Mouse (Mus musculus) MEL (cell line): Measurements from ENCODE around the gene 1700086D15Rik. TPM values are rescaled to one million over a fixed set of nuclear protein-coding genes. Genes with fewer than 3 reads are reported as not detected.

ENCODE experiments used
- DNase-seq: peaks from one replicate; pipeline ENCODE4 v3.0.0; 2011; ENCODE audit warnings: low read depth, low spot score
- H3K27ac ChIP-seq: 2 replicates; pipeline ENCODE4 v1.5.1; 2012; ENCODE audit warnings: low read depth, mild to moderate bottlenecking, control low read depth, low read length, moderate library complexity; ENCODE audit not compliant: control insufficient read depth
- H3K27me3 ChIP-seq, 2 experiments: fragments of 150-350 bp in 1 of 2; sonication (generic) in 1 of 2; 2 replicates each; pipeline ENCODE4 v1.6.1; 2012; ENCODE audit warnings: low read length in 2 of 2, mild to moderate bottlenecking in 2 of 2, improper control_type of control experiment in 1 of 2, moderate library complexity in 1 of 2; ENCODE audit not compliant: insufficient read depth in 2 of 2, control insufficient read depth in 1 of 2
- H3K36me3 ChIP-seq, 2 experiments: 2 replicates each; pipeline ENCODE4 v1.6.1; 2012 to 2014; ENCODE audit warnings: low read length in 2 of 2, improper control_type of control experiment in 1 of 2, inconsistent platforms in 1 of 2, mild to moderate bottlenecking in 1 of 2; ENCODE audit not compliant: insufficient read depth in 2 of 2, control insufficient read depth in 1 of 2
- H3K4me1 ChIP-seq, 2 experiments: fragments of 150-350 bp in 1 of 2; sonication (generic) in 1 of 2; 2 replicates each; pipeline ENCODE4 v1.6.1; 2012; ENCODE audit warnings: low read length in 2 of 2, improper control_type of control experiment in 1 of 2, mild to moderate bottlenecking in 1 of 2; ENCODE audit not compliant: insufficient read depth in 2 of 2, control insufficient read depth in 1 of 2
- H3K4me3 ChIP-seq, 2 experiments: fragments of 150-350 bp in 1 of 2; sonication (generic) in 1 of 2; 2 replicates each; pipeline ENCODE4 v1.5.1; 2012; ENCODE audit warnings: low read depth in 2 of 2, low read length in 2 of 2, mild to moderate bottlenecking in 2 of 2, moderate library complexity in 2 of 2, control low read depth in 1 of 2, improper control_type of control experiment in 1 of 2; ENCODE audit not compliant: control insufficient read depth in 1 of 2, insufficient read depth in 1 of 2
- H3K79me2 ChIP-seq: 2 replicates; pipeline ENCODE4 v1.6.1; 2012; ENCODE audit warnings: mild to moderate bottlenecking, low read length, moderate library complexity; ENCODE audit not compliant: control insufficient read depth, poor library complexity, insufficient read depth
- H3K9ac ChIP-seq: 2 replicates; pipeline ENCODE4 v1.6.1; 2012; ENCODE audit warnings: low read depth, mild to moderate bottlenecking, control low read depth, low read length, moderate library complexity; ENCODE audit not compliant: control insufficient read depth, poor library complexity, severe bottlenecking
- H3K9me3 ChIP-seq: fragments of 150-350 bp; sonication (generic); replicated peaks from 2 replicates; pipeline ENCODE4 v1.6.1; 2012; ENCODE audit warnings: mild to moderate bottlenecking, low read length, improper control_type of control experiment, moderate library complexity; ENCODE audit not compliant: insufficient read depth
- E2F4 ChIP-seq: IDR thresholded peaks from 2 replicates; pipeline ENCODE4 v1.6.1; 2011; ENCODE audit warnings: low read depth, low read length, improper control_type of control experiment, borderline replicate concordance
- ELF1 ChIP-seq: IDR thresholded peaks from 2 replicates; pipeline ENCODE4 v1.6.1; 2014; ENCODE audit warnings: low read depth, mild to moderate bottlenecking, inconsistent platforms, low read length, improper control_type of control experiment, moderate library complexity
- EP300 ChIP-seq, 2 experiments: IDR thresholded peaks; 2 replicates each; pipeline ENCODE4 v1.6.1; 2011; ENCODE audit warnings: improper control_type of control experiment in 2 of 2, low read length in 2 of 2, low read depth in 1 of 2, mild to moderate bottlenecking in 1 of 2
- ETS1 ChIP-seq: IDR thresholded peaks from 2 replicates; pipeline ENCODE4 v1.6.1; 2012; ENCODE audit warnings: low read depth, mild to moderate bottlenecking, inconsistent platforms, low read length, improper control_type of control experiment, moderate library complexity
- GATA1 ChIP-seq: IDR thresholded peaks from 2 replicates; pipeline ENCODE4 v1.6.1; 2011; ENCODE audit warnings: low read depth, low read length, improper control_type of control experiment
- HCFC1 ChIP-seq: IDR thresholded peaks from 2 replicates; pipeline ENCODE4 v1.6.1; 2012; ENCODE audit warnings: low read depth, mild to moderate bottlenecking, inconsistent platforms, low read length, improper control_type of control experiment, moderate library complexity
- JUND ChIP-seq: IDR thresholded peaks from 2 replicates; pipeline ENCODE4 v1.6.1; 2011; ENCODE audit warnings: low read depth, mild to moderate bottlenecking, improper control_type of control experiment, low read length
- KAT2A ChIP-seq: conservative IDR thresholded peaks from 2 replicates; pipeline ENCODE4 v1.6.1; 2012; ENCODE audit warnings: low read depth, low read length, improper control_type of control experiment, inconsistent platforms
- MAFK ChIP-seq: IDR thresholded peaks from 2 replicates; pipeline ENCODE4 v1.6.1; 2011; ENCODE audit warnings: low read depth, mild to moderate bottlenecking, low read length, improper control_type of control experiment, borderline replicate concordance
- MAX ChIP-seq: IDR thresholded peaks from 2 replicates; pipeline ENCODE4 v1.6.1; 2011; ENCODE audit warnings: low read length, improper control_type of control experiment
- MYB ChIP-seq: IDR thresholded peaks from 2 replicates; pipeline ENCODE4 v1.6.1; 2011; ENCODE audit warnings: mild to moderate bottlenecking, low read depth, low read length, improper control_type of control experiment
- NELFE ChIP-seq: IDR thresholded peaks from 2 replicates; pipeline ENCODE4 v1.6.1; 2011; ENCODE audit warnings: low read depth, low read length, improper control_type of control experiment
- POLR2AphosphoS2 ChIP-seq: IDR thresholded peaks from 2 replicates; pipeline ENCODE4 v1.6.1; 2011; ENCODE audit warnings: low read length, improper control_type of control experiment
- RAD21 ChIP-seq: IDR thresholded peaks from 2 replicates; pipeline ENCODE4 v1.6.1; 2011; ENCODE audit warnings: mild to moderate bottlenecking, low read depth, low read length, improper control_type of control experiment
- SMC3 ChIP-seq: IDR thresholded peaks from 2 replicates; pipeline ENCODE4 v1.6.1; 2011; ENCODE audit warnings: low read depth, low read length, improper control_type of control experiment
- TAL1 ChIP-seq: IDR thresholded peaks from 2 replicates; pipeline ENCODE4 v1.6.1; 2012; ENCODE audit warnings: mild to moderate bottlenecking, inconsistent platforms, low read length, moderate library complexity, mixed read lengths
- UBTF ChIP-seq: IDR thresholded peaks from 2 replicates; pipeline ENCODE4 v1.6.1; 2012; ENCODE audit warnings: low read depth, mild to moderate bottlenecking, inconsistent platforms, low read length, improper control_type of control experiment, moderate library complexity, borderline replicate concordance; ENCODE audit not compliant: insufficient read depth
- USF2 ChIP-seq, 2 experiments: IDR thresholded peaks; 2 replicates each; pipeline ENCODE4 v1.6.1; 2011 to 2012; ENCODE audit warnings: improper control_type of control experiment in 2 of 2, low read length in 2 of 2, borderline replicate concordance in 1 of 2, inconsistent platforms in 1 of 2, low read depth in 1 of 2, mild to moderate bottlenecking in 1 of 2; ENCODE audit not compliant: insufficient read depth in 1 of 2
- ZC3H11A ChIP-seq: IDR thresholded peaks from 2 replicates; pipeline ENCODE4 v1.6.1; 2012; ENCODE audit warnings: low read depth, mild to moderate bottlenecking, inconsistent platforms, low read length, improper control_type of control experiment
- ZKSCAN1 ChIP-seq: IDR thresholded peaks from 2 replicates; pipeline ENCODE4 v1.6.1; 2012; ENCODE audit warnings: low read depth, mild to moderate bottlenecking, inconsistent platforms, low read length, improper control_type of control experiment, moderate library complexity
- ZMIZ1 ChIP-seq: IDR thresholded peaks from 2 replicates; pipeline ENCODE4 v1.6.1; 2012; ENCODE audit warnings: low read depth, mild to moderate bottlenecking, inconsistent platforms, low read length, improper control_type of control experiment, moderate library complexity
- ZNF384 ChIP-seq: IDR thresholded peaks from 2 replicates; pipeline ENCODE4 v1.6.1; 2012; ENCODE audit warnings: low read depth, mild to moderate bottlenecking, inconsistent platforms, low read length, improper control_type of control experiment
- polyA plus RNA-seq, 2 experiments: library from polyadenylated mRNA; stranded (reverse) in 1 of 2; unstranded in 1 of 2; fragments of >175 nt in 1 of 2; fragments of >200 nt in 1 of 2; gene quantifications; 2 replicates each; pipeline versions ENCODE4 v1.2.1 to v1.2.4; 2012; ENCODE audit warnings: low replicate concordance in 2 of 2, low read depth in 1 of 2; ENCODE audit not compliant: insufficient read length in 2 of 2, insufficient read depth in 1 of 2, missing spikeins in 1 of 2
- total RNA-seq: library from RNA; depleted of rRNA; stranded (reverse); fragments of 300-350 nt; gene quantifications from 2 replicates; pipeline ENCODE4 v1.2.3, GENCODE M21; 2012

The 1700086D15Rik gene
- total and polyA plus RNA-seq, 3 experiments, result not detected

DNA sequence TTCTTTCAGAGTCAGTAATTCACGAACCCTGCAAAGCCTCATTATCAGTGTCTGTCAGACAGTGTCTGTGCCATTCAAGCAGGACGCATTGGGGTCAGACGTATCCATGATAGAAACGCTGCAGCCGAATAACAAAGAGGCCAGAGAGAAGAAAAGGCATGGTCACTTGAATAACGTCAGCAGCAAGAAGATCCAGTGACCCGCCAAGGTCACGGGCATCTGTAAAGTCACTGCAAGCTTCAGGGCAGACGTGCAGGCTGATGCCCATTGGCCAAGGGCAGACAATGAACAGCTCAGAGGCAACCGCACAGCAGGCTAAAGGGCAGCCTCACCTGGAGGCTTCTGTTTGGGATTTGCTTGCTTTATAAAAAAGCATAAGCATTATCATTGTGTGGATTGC lies 49.6 kb downstream of the 1700086D15Rik start:
- H3K4me1 ChIP-seq, result no peaks in the 10 kb centered on the region
- no peak overlapping the region for H3K9ac ChIP-seq
- no peaks in the 10 kb centered on the region for H3K27me3 ChIP-seq
- no peaks in the 10 kb centered on the region for H3K36me3 ChIP-seq
- H3K27ac ChIP-seq, result no peak overlapping the region
- no peaks in the 10 kb centered on the region for H3K79me2 ChIP-seq
- no peak for TF ChIP-seq JUND
- TF ChIP-seq MYB, result no peak
- no peak for TF ChIP-seq RAD21
- TF ChIP-seq ZNF384, result no peak
- no peak for TF ChIP-seq MAX
- no peak for TF ChIP-seq SMC3
- TF ChIP-seq ZMIZ1, result no peak
- no peak for TF ChIP-seq HCFC1
- TF ChIP-seq TAL1, result no peak
- H3K4me3 ChIP-seq, result no peak overlapping the region
- DNase-seq, result no peak
- H3K9me3 ChIP-seq, result no peaks in the 10 kb centered on the region

DNA sequence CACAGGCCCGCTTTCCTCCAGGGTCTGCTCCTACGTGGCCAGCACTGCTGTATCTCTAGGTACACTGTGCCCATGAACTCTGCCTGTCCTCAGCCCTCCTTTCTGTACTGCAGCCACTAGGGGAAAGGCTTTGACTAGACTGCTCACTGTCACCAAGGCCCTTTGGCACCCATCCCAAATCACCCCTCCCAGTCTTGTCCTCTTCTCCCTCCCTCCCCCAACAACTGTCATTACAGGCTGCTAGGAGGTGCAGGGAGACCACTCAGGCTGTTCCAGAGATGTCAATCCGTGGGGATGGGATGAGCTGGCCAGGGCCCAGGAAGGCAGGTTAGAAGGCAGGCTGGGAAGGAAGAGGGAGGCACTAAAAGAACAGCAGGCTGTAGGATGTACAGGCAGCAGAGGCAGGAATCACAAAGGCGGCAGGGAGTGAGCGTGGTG lies 51.9 kb downstream of the 1700086D15Rik start:
- DNase-seq, result no peak
- TF ChIP-seq ELF1, result no peak
- TF ChIP-seq MAFK, result no peak
- no peak for TF ChIP-seq NELFE
- no peak for TF ChIP-seq ZMIZ1
- TF ChIP-seq ZC3H11A, result no peak
- TF ChIP-seq GATA1, result no peak
- TF ChIP-seq E2F4, result no peak
- no peak for TF ChIP-seq POLR2AphosphoS2
- TF ChIP-seq ETS1, result no peak
- no peak for TF ChIP-seq UBTF
- TF ChIP-seq USF2 (IDR thresholded peaks at IDR 0.05; ENCODE audit: borderline replicate concordance in 1 of 2, insufficient read depth in 1 of 2, low read depth in 1 of 2, low read length in 2 of 2), result no peak
- no peak for TF ChIP-seq ZKSCAN1
- no peak for TF ChIP-seq MYB
- TF ChIP-seq EP300 (IDR thresholded peaks at IDR 0.05; ENCODE audit: low read depth in 1 of 2, low read length in 2 of 2), result no peak
- no peak for TF ChIP-seq KAT2A
- Histone ChIP-seq H3K27me3 (no peaks in the 10 kb centered on the region), H3K27ac (no peak overlapping the region), H3K9me3 (no peaks in the 10 kb centered on the region), H3K79me2 (no peaks in the 10 kb centered on the region), H3K9ac (no peak overlapping the region), H3K4me3 (no peak overlapping the region), H3K36me3 (no peaks in the 10 kb centered on the region), H3K4me1 (no peaks in the 10 kb centered on the region)
